8 mouse cellular contexts compared by ENCODE assay signal in the genomic region with DNA sequence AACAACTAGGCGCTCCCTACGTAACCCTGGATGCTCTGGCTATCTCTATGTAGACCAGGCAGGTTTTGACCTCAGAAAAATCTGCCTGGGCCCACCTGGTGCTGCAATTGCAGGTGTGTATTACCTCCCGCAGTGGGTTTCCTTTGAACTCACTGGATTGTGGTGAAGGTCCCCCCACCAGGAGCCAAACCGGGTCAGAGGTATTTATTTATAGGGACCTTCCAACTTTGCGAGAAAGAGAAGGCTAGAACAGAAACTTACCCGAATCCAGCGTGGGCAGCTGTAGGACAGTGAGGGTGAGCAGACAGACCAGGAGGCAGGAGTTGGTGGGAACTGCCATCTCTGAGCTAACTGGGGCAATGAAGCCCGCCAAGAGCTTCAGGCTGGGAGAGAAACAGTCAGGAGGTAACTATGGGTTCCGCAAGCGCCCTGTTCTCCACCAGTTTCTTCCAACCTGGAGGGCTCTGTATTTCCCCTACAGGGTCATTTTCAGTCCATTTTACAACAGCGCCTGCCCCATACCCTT. TPM values are rescaled to one million over a fixed set of nuclear protein-coding genes. Genes with fewer than 3 reads are reported as not detected.
DNase-seq lines count a peak whose midpoint lies in the region; ATAC-seq and TF ChIP-seq lines count a peak whose summit lies in the region.

No protein-coding gene starts in this region.

- H3K27ac ChIP-seq in heart, embryonic 10.5 days, result peak overlapping the region; percentile 59
- H3K27ac ChIP-seq in heart, postnatal 0 days (ENCODE audit: low read depth), result no peak overlapping the region

- WGBS in heart, embryonic 10.5 days, result under 1% methylated on average over 11 of the region's 11 CpGs
- 5% methylated on average over 11 of the region's 11 CpGs for WGBS in heart, postnatal 0 days

- no peaks in the 10 kb centered on the region for H3K9me3 ChIP-seq in heart, embryonic 10.5 days
- H3K9me3 ChIP-seq in heart, postnatal 0 days (replicated peaks; ENCODE audit: control insufficient read depth, low read length), result no peaks in the 10 kb centered on the region
- no peaks in the 10 kb centered on the region for H3K9me3 ChIP-seq in megakaryocyte, embryonic 14.5 days

- H3K9ac ChIP-seq in heart, postnatal 0 days (replicated peaks; ENCODE audit: low read depth, low read length), result 0 out of 2 replicates have a peak overlapping the region, but pooled peaks have one; percentile 0

- no peak for TF ChIP-seq CTCF in heart, postnatal 0 days (IDR thresholded peaks at IDR 0.05; ENCODE audit: low read depth)

- H3K36me3 ChIP-seq in heart, embryonic 10.5 days, result no peaks in the 10 kb centered on the region
- no peaks in the 10 kb centered on the region for H3K36me3 ChIP-seq in heart, postnatal 0 days (replicated peaks; ENCODE audit: control insufficient read depth, insufficient read depth, low read length)
- no peaks in the 10 kb centered on the region for H3K36me3 ChIP-seq in megakaryocyte, embryonic 14.5 days (replicated peaks; ENCODE audit: low read length)

- no peak for DNase-seq in heart, embryonic 10.5 days (ENCODE audit: low spot score)
- no peak for DNase-seq in heart, adult 8-10 months (ENCODE audit: low spot score)
- peak; percentile 34 for DNase-seq in brain, adult 2 months (ENCODE audit: low read depth, low spot score)
- no peak for DNase-seq in heart, postnatal 0 days (ENCODE audit: low spot score)
- no peak for DNase-seq in adrenal gland, adult (ENCODE audit: inconsistent age in 2 of 2, low spot score in 1 of 2)
- no peak for DNase-seq in right cerebral cortex, postnatal 25 days
- DNase-seq in lung, adult 18-20 months, result no peak

- H3K4me2 ChIP-seq in heart, postnatal 0 days (ENCODE audit: low read depth, low read length), result peak overlapping the region; percentile 77

- peak overlapping the region; percentile 69 for H3K4me3 ChIP-seq in heart, embryonic 10.5 days
- peak overlapping the region; percentile 59 for H3K4me3 ChIP-seq in heart, postnatal 0 days (ENCODE audit: low read depth, low read length)
- peak overlapping the region; percentile 93 for H3K4me3 ChIP-seq in megakaryocyte, embryonic 14.5 days (replicated peaks)

- TF ChIP-seq EP300 in heart, postnatal 0 days (IDR thresholded peaks at IDR 0.05; ENCODE audit: low read depth), result no peak

- no peak for ATAC-seq in heart, postnatal 0 days (ENCODE audit: insufficient read depth, low read depth)

- H3K27me3 ChIP-seq in heart, embryonic 10.5 days (ENCODE audit: insufficient read depth, poor library complexity, severe bottlenecking), result no peaks in the 10 kb centered on the region
- H3K27me3 ChIP-seq in heart, postnatal 0 days (ENCODE audit: control insufficient read depth, insufficient read depth, low read length), result no peaks in the 10 kb centered on the region
- H3K27me3 ChIP-seq in megakaryocyte, embryonic 14.5 days (replicated peaks), result peaks cover 9% of the 10 kb centered on the region

- H3K4me1 ChIP-seq in heart, embryonic 10.5 days, result peaks cover 20% of the 10 kb centered on the region
- H3K4me1 ChIP-seq in heart, postnatal 0 days (ENCODE audit: control insufficient read depth, insufficient read depth), result peaks cover 17% of the 10 kb centered on the region
- H3K4me1 ChIP-seq in megakaryocyte, embryonic 14.5 days, result peaks cover 45% of the 10 kb centered on the region

RNA-seq across cellular contexts. Expression of a gene that starts 0.8 kb away (rescaled TPM):
- polyA plus RNA-seq in heart, embryonic 10.5 days (2016; fragmentation: Nextera tagmentation; extraction: Ambion mirVana), result 0.04 and 0.96 TPM in 2 replicates
- total RNA-seq in heart, adult 8-10 months (2022), result not detected
- 0.27 TPM in 1 of 2 replicates, not detected in the other for total RNA-seq in heart, postnatal 0 days (2014; rRNA removed; ENCODE audit: low replicate concordance)
- polyA plus RNA-seq in heart, postnatal 0 days (2015; fragmentation: Nextera tagmentation; extraction: Ambion mirVana), result 0.14 and 0.18 TPM in 2 replicates
- polyA plus RNA-seq in megakaryocyte, embryonic 14.5 days (2012; ENCODE audit: insufficient read depth, low replicate concordance), result not detected in 2 replicates

RNA-seq across cellular contexts. Expression of a gene that starts 23.8 kb away (rescaled TPM):
- 0.30 and 0.75 TPM in 2 replicates for polyA plus RNA-seq in heart, embryonic 10.5 days (2016; fragmentation: Nextera tagmentation; extraction: Ambion mirVana)
- total RNA-seq in heart, adult 8-10 months (2022), result not detected
- not detected in 2 replicates for total RNA-seq in heart, postnatal 0 days (2014; rRNA removed; ENCODE audit: low replicate concordance)
- polyA plus RNA-seq in heart, postnatal 0 days (2015; fragmentation: Nextera tagmentation; extraction: Ambion mirVana), result 0.04 and 0.15 TPM in 2 replicates
- polyA plus RNA-seq in megakaryocyte, embryonic 14.5 days (2012; ENCODE audit: insufficient read depth, low replicate concordance), result not detected in 2 replicates

RNA-seq across cellular contexts. Expression of a gene that starts 41.2 kb away (rescaled TPM):
- 10.1 and 13.0 TPM in 2 replicates for polyA plus RNA-seq in heart, embryonic 10.5 days (2016; fragmentation: Nextera tagmentation; extraction: Ambion mirVana)
- total RNA-seq in heart, adult 8-10 months (2022), result 1 to 10 TPM; 4.1 to 4.8 (median 4.7) TPM
- total RNA-seq in heart, postnatal 0 days (2014; rRNA removed; ENCODE audit: low replicate concordance), result 6.7 and 7.4 TPM in 2 replicates
- 6.8 and 7.2 TPM in 2 replicates for polyA plus RNA-seq in heart, postnatal 0 days (2015; fragmentation: Nextera tagmentation; extraction: Ambion mirVana)
- 1.6 and 7.8 TPM in 2 replicates for polyA plus RNA-seq in megakaryocyte, embryonic 14.5 days (2012; ENCODE audit: insufficient read depth, low replicate concordance)
